Mouse (Mus musculus) lung, embryonic 16.5 days (tissue): ENCODE results near the gene Gas2l3. TPM values are rescaled to one million over a fixed set of nuclear protein-coding genes. Genes with fewer than 3 reads are reported as not detected.

ENCODE experiments used
- ATAC-seq: fragments of 200-750 bp; cut with Nextera tagmentation; 2 replicates; pipeline ENCODE4 v1.8.0; 2017; ENCODE audit warnings: low read depth, mild to moderate bottlenecking, moderate library complexity
- H3K27ac ChIP-seq: fragments of 300-500 bp; sonication (generic); 2 replicates; pipeline ENCODE4 v1.5.1; 2014; ENCODE audit warnings: mild to moderate bottlenecking, control low read depth, low read length
- H3K27me3 ChIP-seq: fragments of 300-500 bp; sonication (generic); 2 replicates; pipeline ENCODE4 v1.6.1; 2014; ENCODE audit warnings: low read depth, low read length, mixed read lengths; ENCODE audit not compliant: control insufficient read depth, insufficient read depth
- H3K36me3 ChIP-seq: fragments of 300-500 bp; sonication (generic); 2 replicates; pipeline ENCODE4 v1.6.1; 2014; ENCODE audit warnings: low read length; ENCODE audit not compliant: control insufficient read depth, insufficient read depth
- H3K4me1 ChIP-seq: fragments of 300-500 bp; sonication (generic); replicated peaks from 2 replicates; pipeline ENCODE4 v1.6.1; 2014; ENCODE audit warnings: low read length, mixed read lengths; ENCODE audit not compliant: control insufficient read depth, insufficient read depth
- H3K4me2 ChIP-seq: fragments of 300-500 bp; sonication (generic); 2 replicates; pipeline ENCODE4 v1.6.1; 2014; ENCODE audit warnings: low read depth, low read length, control low read depth
- H3K4me3 ChIP-seq: fragments of 300-500 bp; sonication (generic); 2 replicates; pipeline ENCODE4 v1.5.1; 2014; ENCODE audit warnings: mild to moderate bottlenecking, low read length, control low read depth
- H3K9ac ChIP-seq: fragments of 300-500 bp; sonication (generic); 2 replicates; pipeline ENCODE4 v1.6.1; 2014; ENCODE audit warnings: low read length, control low read depth
- H3K9me3 ChIP-seq: fragments of 300-500 bp; sonication (generic); 2 replicates; pipeline ENCODE4 v1.6.1; 2016; ENCODE audit warnings: low read length; ENCODE audit not compliant: control insufficient read depth
- WGBS: fragments of 180-500 bp; shearing (Covaris S2); extraction: QIAGEN DNeasy Blood & Tissue Kit; methylation state at CpG from one replicate; pipeline ENCODE4 v1.1.7; 2014; 5-methylcytosine and 5-hydroxymethylcytosine counted together
- polyA plus RNA-seq: library from polyadenylated mRNA; unstranded; fragments of >200 nt; fragmentation: Nextera tagmentation; extraction: Ambion mirVana; gene quantifications from 2 replicates; pipeline ENCODE4 v1.2.1, GENCODE M21; 2015

Gas2l3 gene
- polyA plus RNA-seq, 1 experiment from 2014 or later, result 24.1 TPM

DNA sequence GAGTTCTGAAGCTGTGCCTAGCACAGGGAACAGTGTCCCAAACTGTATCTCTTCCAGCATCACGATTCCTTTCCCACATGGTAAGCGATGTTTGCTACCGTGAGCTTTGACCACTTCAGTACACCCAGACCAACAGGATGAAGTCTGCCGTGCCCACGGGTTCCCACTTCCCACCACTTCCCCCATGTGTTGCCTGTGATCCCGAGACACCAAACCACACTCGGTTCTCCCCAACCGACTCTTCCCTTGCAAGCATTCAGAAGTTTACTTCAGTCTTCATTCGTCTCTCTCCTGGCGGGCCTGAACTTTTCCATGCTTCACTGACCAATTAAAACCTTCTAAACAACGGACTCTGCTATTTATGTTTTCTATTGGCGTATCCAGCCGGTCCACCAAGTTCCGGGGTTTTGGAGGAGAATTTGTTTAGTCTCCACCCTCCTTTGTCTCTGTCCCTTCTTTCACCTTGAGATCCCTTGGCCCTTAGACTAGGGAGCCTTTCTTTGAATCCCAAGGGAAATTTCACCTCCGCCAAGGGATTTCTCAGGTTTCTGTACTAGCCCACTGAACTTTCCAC is 9.4 kb upstream of the Gas2l3 start:
- Histone ChIP-seq H3K36me3 (no peaks in the 10 kb centered on the region), H3K27ac (no peak overlapping the region), H3K4me3 (no peak overlapping the region), H3K4me1 (peaks cover 5% of the 10 kb centered on the region), H3K9ac (no peak overlapping the region), H3K4me2 (no peak overlapping the region), H3K9me3 (no peaks in the 10 kb centered on the region), H3K27me3 (no peaks in the 10 kb centered on the region)
- 71% methylated on average over 15 of the region's 15 CpGs for WGBS
- ATAC-seq, result no peak

DNA sequence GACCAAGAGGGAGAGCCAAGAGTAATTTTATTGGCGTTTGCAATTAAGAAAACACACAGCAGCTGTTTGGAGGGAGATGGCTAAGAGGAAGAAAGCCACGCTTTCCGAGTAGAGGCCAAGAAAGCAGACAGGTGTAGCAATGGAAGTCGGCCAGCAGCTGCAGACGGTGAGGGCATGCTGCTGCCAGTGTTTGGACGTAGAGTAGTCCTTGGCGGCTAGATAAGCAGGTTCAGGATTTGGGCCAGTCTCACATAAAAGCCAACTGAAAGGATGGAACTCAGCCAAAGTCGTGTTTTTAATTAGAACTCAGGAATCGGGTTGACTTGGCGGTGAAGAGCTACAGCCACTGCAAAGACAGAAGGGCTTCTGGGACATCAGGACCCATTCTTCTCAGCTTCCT is 6.6 kb upstream of the Gas2l3 start:
- no peak overlapping the region for H3K4me2 ChIP-seq
- ATAC-seq, result peak; percentile 36; the same call in 1 of the 2 replicates
- 25% methylated on average over 10 of the region's 10 CpGs for WGBS

DNA sequence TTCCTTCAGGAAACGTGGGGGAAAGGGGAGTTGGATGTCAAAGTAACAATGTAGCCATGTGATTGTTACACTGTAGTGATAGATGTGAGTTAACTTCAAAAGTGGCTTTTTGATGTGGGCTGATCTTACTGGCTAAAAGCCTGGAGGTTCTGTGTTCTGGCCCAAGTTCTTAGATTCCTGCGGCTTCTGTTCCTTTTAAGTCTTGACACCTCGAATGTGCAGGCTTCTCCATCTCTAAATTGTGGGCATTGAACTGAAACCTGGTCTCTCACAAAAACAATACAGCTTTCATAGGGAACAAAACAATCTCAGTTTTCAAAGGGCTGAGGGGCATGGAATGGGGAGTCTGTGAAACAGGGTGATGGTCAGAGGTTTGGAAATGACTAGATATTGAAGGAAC is 614 bp upstream of the Gas2l3 start:
- Histone ChIP-seq H3K9ac (peak overlapping the region; percentile 81), H3K9me3 (no peaks in the 10 kb centered on the region), H3K4me3 (peak overlapping the region; percentile 87), H3K36me3 (no peaks in the 10 kb centered on the region), H3K4me1 (peaks cover 6% of the 10 kb centered on the region), H3K27me3 (no peaks in the 10 kb centered on the region), H3K27ac (peak overlapping the region; percentile 82), H3K4me2 (peak overlapping the region; percentile 75)
- 35% methylated on average over 3 of the region's 3 CpGs for WGBS
- no peak; the same call in 1 of the 2 replicates for ATAC-seq

More for the DNA sequence above, 6.6 kb upstream of the Gas2l3 start:
- no peak overlapping the region for H3K4me3 ChIP-seq
- H3K9me3 ChIP-seq, result no peaks in the 10 kb centered on the region
- no peaks in the 10 kb centered on the region for H3K36me3 ChIP-seq
- peaks cover 5% of the 10 kb centered on the region for H3K4me1 ChIP-seq
- no peaks in the 10 kb centered on the region for H3K27me3 ChIP-seq
- H3K9ac ChIP-seq, result no peak overlapping the region
- H3K27ac ChIP-seq, result no peak overlapping the region

GRCm38 (mm10) chr10:89443115-89443622 is 598 bp downstream of the Gas2l3 start:
- Histone ChIP-seq H3K27me3 (no peaks in the 10 kb centered on the region), H3K9ac (peak overlapping the region; percentile 81), H3K36me3 (no peaks in the 10 kb centered on the region), H3K4me3 (peak overlapping the region; percentile 87), H3K9me3 (no peaks in the 10 kb centered on the region), H3K4me1 (peaks cover 6% of the 10 kb centered on the region), H3K27ac (peak overlapping the region; percentile 82), H3K4me2 (peak overlapping the region; percentile 75)
- ATAC-seq, result peak; percentile 35
- WGBS, result under 1% methylated on average over 17 of the region's 17 CpGs

- Histone ChIP-seq H3K36me3 (no peaks in the 10 kb centered on the region), H3K27me3 (no peaks in the 10 kb centered on the region), H3K4me3 (peak overlapping the region; percentile 87), H3K4me1 (peaks cover 6% of the 10 kb centered on the region), H3K27ac (no peak overlapping the region), H3K9me3 (no peaks in the 10 kb centered on the region), H3K9ac (peak overlapping the region; percentile 81), H3K4me2 (peak overlapping the region; percentile 75)
- 8% methylated on average over 4 of the region's 4 CpGs for WGBS
- ATAC-seq, result no peak; the same call in 1 of the 2 replicates
Measured at GRCm38 (mm10) chr10:89442640-89443039, 1.1 kb downstream of the Gas2l3 start.

DNA sequence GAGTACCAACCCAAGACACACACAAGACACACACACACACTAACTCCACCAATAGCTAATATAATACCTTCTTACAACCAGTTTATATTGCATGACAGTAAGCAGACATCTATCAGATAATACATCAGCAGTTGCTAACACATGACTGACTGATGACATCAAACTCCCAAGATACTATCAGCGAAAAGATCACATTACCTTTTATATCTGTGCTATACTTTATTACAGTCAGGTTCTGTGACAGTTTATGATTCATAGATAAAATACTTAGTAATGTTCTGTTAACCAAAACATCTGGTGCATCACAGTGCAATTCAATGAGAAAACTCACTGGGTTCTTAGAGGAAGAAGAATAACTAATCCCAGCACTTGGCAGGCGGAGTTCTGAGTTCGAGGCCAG is 1.8 kb downstream of the Gas2l3 start:
- Histone ChIP-seq H3K4me1 (peaks cover 6% of the 10 kb centered on the region), H3K27me3 (no peaks in the 10 kb centered on the region), H3K9me3 (no peaks in the 10 kb centered on the region), H3K27ac (no peak overlapping the region), H3K4me3 (no peak overlapping the region), H3K9ac (no peak overlapping the region), H3K36me3 (no peaks in the 10 kb centered on the region), H3K4me2 (no peak overlapping the region; the same call in 1 of the 2 replicates)
- no peak for ATAC-seq
- 92% methylated on average over 3 of the region's 3 CpGs for WGBS

GRCm38 (mm10) chr10:89439380-89439779 is 4.4 kb downstream of the Gas2l3 start:
- Histone ChIP-seq H3K9me3 (no peaks in the 10 kb centered on the region), H3K4me2 (no peak overlapping the region), H3K4me1 (peaks cover 6% of the 10 kb centered on the region), H3K27ac (no peak overlapping the region), H3K9ac (no peak overlapping the region), H3K36me3 (no peaks in the 10 kb centered on the region), H3K4me3 (no peak overlapping the region), H3K27me3 (no peaks in the 10 kb centered on the region)
- WGBS, result 46% methylated on average over 7 of the region's 7 CpGs
- no peak for ATAC-seq

DNA sequence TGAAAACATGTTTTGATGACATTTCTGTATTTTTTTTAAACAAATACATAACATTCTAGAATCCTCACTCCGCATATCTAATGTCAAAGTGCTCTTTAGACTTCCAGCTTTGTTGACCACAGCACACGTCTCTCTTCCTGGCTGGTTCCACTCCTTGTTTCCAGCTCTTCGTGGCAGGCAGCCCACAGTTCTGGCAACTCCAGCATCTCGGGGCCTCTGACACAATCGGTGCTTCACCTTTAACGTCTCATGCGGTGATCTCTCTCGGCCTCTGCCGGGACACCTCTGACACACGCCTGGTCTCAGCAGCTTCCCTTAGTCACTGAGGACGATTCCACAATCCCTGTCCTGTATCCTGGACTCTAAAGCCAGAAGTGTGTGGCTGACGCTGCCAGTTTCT is 5.8 kb downstream of the Gas2l3 start:
- no peak overlapping the region for H3K27ac ChIP-seq
- 85% methylated on average over 12 of the region's 12 CpGs for WGBS
- ATAC-seq, result no peak
- H3K9ac ChIP-seq, result no peak overlapping the region
- peaks cover 4% of the 10 kb centered on the region for H3K4me1 ChIP-seq
- no peak overlapping the region for H3K4me3 ChIP-seq
- H3K36me3 ChIP-seq, result peaks cover 2% of the 10 kb centered on the region; the same call in 1 of the 2 replicates
- no peaks in the 10 kb centered on the region for H3K27me3 ChIP-seq
- no peaks in the 10 kb centered on the region for H3K9me3 ChIP-seq
- H3K4me2 ChIP-seq, result no peak overlapping the region

- Histone ChIP-seq H3K27ac (no peak overlapping the region), H3K4me1 (peaks cover 1% of the 10 kb centered on the region), H3K36me3 (peaks cover 2% of the 10 kb centered on the region; the same call in 1 of the 2 replicates), H3K9me3 (no peaks in the 10 kb centered on the region), H3K27me3 (no peaks in the 10 kb centered on the region), H3K9ac (no peak overlapping the region), H3K4me2 (no peak overlapping the region), H3K4me3 (no peak overlapping the region)
- 83% methylated on average over 9 of the region's 9 CpGs for WGBS
- no peak for ATAC-seq
Measured at GRCm38 (mm10) chr10:89437472-89437871, 6.3 kb downstream of the Gas2l3 start.
